Mouse (Mus musculus) ES-E14 (cell line): Measurements from ENCODE around the gene Wdr95. TPM values are rescaled to one million over a fixed set of nuclear protein-coding genes. Genes with fewer than 3 reads are reported as not detected.
A peak's percentile ranks its signal among the peaks of the same experiment; 100 is the strongest.

Experiments used
- DNase-seq: peaks from one replicate; pipeline ENCODE4 v3.0.0-alpha.2; 2013; ENCODE audit warnings: low read depth, low spot score
- H3K27ac ChIP-seq: 2 replicates; pipeline ENCODE4 v1.5.1; 2012; ENCODE audit warnings: low read depth, mild to moderate bottlenecking, low read length, moderate library complexity, mixed read lengths; ENCODE audit not compliant: poor library complexity, insufficient read depth, severe bottlenecking
- H3K36me3 ChIP-seq: 2 replicates; pipeline ENCODE4 v1.6.1; 2012; ENCODE audit warnings: mild to moderate bottlenecking, low read length, moderate library complexity, mixed read lengths; ENCODE audit not compliant: control insufficient read depth, poor library complexity, insufficient read depth, severe bottlenecking
- H3K4me1 ChIP-seq, 2 experiments: fragments of 150-350 bp in 1 of 2; sonication (generic) in 1 of 2; 2 replicates each; pipeline ENCODE4 v1.6.1; 2012; ENCODE audit warnings: low read length in 2 of 2, mild to moderate bottlenecking in 1 of 2, mixed read lengths in 1 of 2; ENCODE audit not compliant: control insufficient read depth in 2 of 2, insufficient read depth in 2 of 2, poor library complexity in 1 of 2
- H3K4me3 ChIP-seq, 2 experiments: fragments of 150-350 bp in 1 of 2; sonication (generic) in 1 of 2; 2 replicates each; pipeline ENCODE4 v1.5.1; 2012; ENCODE audit warnings: low read length in 2 of 2, low read depth in 1 of 2, mild to moderate bottlenecking in 1 of 2, mixed read lengths in 1 of 2; ENCODE audit not compliant: insufficient read depth in 1 of 2, poor library complexity in 1 of 2, severe bottlenecking in 1 of 2
- H3K9ac ChIP-seq: 2 replicates; pipeline ENCODE4 v1.6.1; 2012; ENCODE audit warnings: low read depth, mild to moderate bottlenecking, low read length, mixed read lengths; ENCODE audit not compliant: poor library complexity, insufficient read depth, severe bottlenecking
- H3K9me3 ChIP-seq: fragments of 150-350 bp; sonication (generic); 2 replicates; pipeline ENCODE4 v1.6.1; 2012; ENCODE audit warnings: low read depth, mild to moderate bottlenecking, low read length; ENCODE audit not compliant: control insufficient read depth, insufficient read depth
- CHD2 ChIP-seq: IDR thresholded peaks from 2 replicates; pipeline ENCODE4 v1.6.1; 2014; ENCODE audit warnings: mild to moderate bottlenecking, low read depth, low read length, inconsistent platforms
- HCFC1 ChIP-seq: IDR thresholded peaks from 2 replicates; pipeline ENCODE4 v1.6.1; 2012; ENCODE audit warnings: low read length, inconsistent platforms, borderline replicate concordance; ENCODE audit not compliant: insufficient read depth
- MAFK ChIP-seq: IDR thresholded peaks from 2 replicates; pipeline ENCODE4 v1.6.1; 2014; ENCODE audit warnings: mild to moderate bottlenecking, low read depth, low read length, inconsistent platforms; ENCODE audit not compliant: insufficient read depth
- ZC3H11A ChIP-seq: IDR thresholded peaks from 2 replicates; pipeline ENCODE4 v1.6.1; 2012; ENCODE audit warnings: low read depth, mild to moderate bottlenecking, inconsistent platforms, low read length, borderline replicate concordance
- ZNF384 ChIP-seq: IDR thresholded peaks from 2 replicates; pipeline ENCODE4 v1.6.1; 2012; ENCODE audit warnings: low read depth, low read length, inconsistent platforms
- in situ Hi-C, 2 experiments: fragments of 600-800 bp; cut with MboI; formaldehyde crosslinking; loops; one replicate each; pipeline ENCODE4 v1.15.1; 2025; ENCODE audit warnings: low sequenced_read_pairs in 2 of 2, inconsistent platforms in 1 of 2; ENCODE audit not compliant: unreplicated experiment in 2 of 2
- total RNA-seq: library from RNA; depleted of rRNA; stranded (reverse); fragments of 300-350 nt; gene quantifications from 2 replicates; pipeline ENCODE4 v1.2.3, GENCODE M21; 2012

Wdr95 gene
- total RNA-seq, 1 experiment, result 1.5 TPM

DNA sequence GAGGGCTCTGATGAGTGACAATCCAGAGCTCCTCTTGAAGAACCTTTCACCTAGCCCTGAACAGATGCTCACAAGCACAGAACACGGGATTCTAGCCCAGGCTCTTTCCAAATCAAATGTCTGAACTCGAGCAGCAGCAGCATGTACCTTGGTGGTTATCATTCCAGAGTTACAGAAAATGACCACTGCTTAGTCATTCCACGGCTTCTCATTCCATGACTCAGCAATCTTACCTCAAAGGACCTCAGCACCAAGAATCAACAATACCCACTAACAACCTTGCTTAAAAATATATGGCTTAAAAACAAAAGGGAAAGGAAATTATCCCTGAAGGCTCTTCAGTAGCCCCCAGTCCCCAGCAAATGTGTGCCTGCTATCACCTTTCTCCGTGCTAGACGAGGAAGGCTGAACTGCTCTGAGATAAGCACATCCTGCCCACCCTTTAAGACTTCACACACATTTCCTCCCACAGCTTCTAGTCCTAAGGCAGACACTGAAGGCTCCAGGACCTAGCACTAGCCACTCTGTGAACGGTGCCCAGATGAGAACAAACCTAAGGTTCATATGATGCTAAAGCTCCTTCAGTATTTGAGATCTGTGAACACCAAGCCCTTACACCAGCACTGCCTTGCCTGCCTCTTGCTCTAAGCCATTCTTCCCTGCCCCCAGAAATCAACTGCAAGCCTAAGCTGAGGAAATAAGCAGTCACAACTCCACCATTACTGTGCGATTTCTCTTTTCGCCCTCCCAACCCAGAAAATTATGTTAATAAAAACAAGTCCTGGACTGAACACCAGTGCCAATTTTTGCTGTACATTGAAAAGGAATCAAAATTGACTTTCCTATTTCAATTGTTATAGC lies 95.6 kb downstream of the Wdr95 start:
- no peak for DNase-seq
- Histone ChIP-seq H3K27ac (no peak overlapping the region), H3K4me3 (no peak overlapping the region), H3K9me3 (no peaks in the 10 kb centered on the region), H3K4me1 (peaks cover 0 to 5% of the 10 kb centered on the region in 2 experiments; a peak in 2 of 4 replicates), H3K9ac (no peak overlapping the region), H3K36me3 (peaks cover 72% of the 10 kb centered on the region)
- TF ChIP-seq ZC3H11A, result no peak
- no peak for TF ChIP-seq ZNF384
- TF ChIP-seq MAFK, result peak; percentile 62
- in situ Hi-C loops, result no loop called here

GRCm38 (mm10) chr5:149625547-149625946 lies 97.1 kb downstream of the Wdr95 start:
- H3K4me3 ChIP-seq, result no peak overlapping the region
- in situ Hi-C loops, result no loop called here
- H3K27ac ChIP-seq, result no peak overlapping the region
- peaks cover 76% of the 10 kb centered on the region for H3K36me3 ChIP-seq
- H3K9me3 ChIP-seq, result no peaks in the 10 kb centered on the region
- TF ChIP-seq ZC3H11A (no peak), HCFC1 (no peak), CHD2 (no peak), MAFK (peak; percentile 35; the same call in 1 of the 2 replicates)
- H3K4me1 ChIP-seq, result peaks cover 0 to 5% of the 10 kb centered on the region in 2 experiments; a peak in 2 of 4 replicates
- no peak for DNase-seq
- no peak overlapping the region for H3K9ac ChIP-seq

GRCm38 (mm10) chr5:149634409-149635035 lies 106.0 kb downstream of the Wdr95 start:
- Histone ChIP-seq H3K36me3 (peaks cover 41% of the 10 kb centered on the region), H3K4me1 (peaks cover 0 to 8% of the 10 kb centered on the region in 2 experiments; a peak in 2 of 4 replicates), H3K9ac (peak overlapping the region; percentile 89), H3K27ac (no peak overlapping the region), H3K9me3 (no peaks in the 10 kb centered on the region), H3K4me3 (peak overlapping the region; percentile 79 to 86)
- TF ChIP-seq CHD2, result no peak
- no peak for TF ChIP-seq HCFC1
- no peak for TF ChIP-seq ZC3H11A
- TF ChIP-seq MAFK, result no peak
- TF ChIP-seq ZNF384, result no peak
- DNase-seq, result no peak
- in situ Hi-C loops, result no loop called here

GRCm38 (mm10) chr5:149635556-149635955 lies 107.1 kb downstream of the Wdr95 start:
- Histone ChIP-seq H3K4me3 (peak overlapping the region; percentile 79 to 86), H3K9ac (peak overlapping the region; percentile 89), H3K9me3 (no peaks in the 10 kb centered on the region), H3K4me1 (peaks cover 0 to 8% of the 10 kb centered on the region in 2 experiments; a peak in 2 of 4 replicates), H3K27ac (peak overlapping the region; percentile 50; the same call in 1 of the 2 replicates), H3K36me3 (peaks cover 32% of the 10 kb centered on the region)
- no peak for DNase-seq
- in situ Hi-C loops, result no loop called here
- TF ChIP-seq ZC3H11A (no peak), MAFK (no peak), CHD2 (no peak), ZNF384 (no peak), HCFC1 (no peak)
